In genomic region chr11:99644351-99644750, GRCm38 (mm10) we compare ENCODE assay signal across 20 mouse cellular contexts. TPM values are rescaled to one million over a fixed set of nuclear protein-coding genes. Genes with fewer than 3 reads are reported as not detected.
"Had no signal": no experiment of that assay in that cellular context is flagged by ENCODE, and none has a peak within 500 bp of the region (broad histone marks: within the 10 kb centered on the region; RNA-seq: fewer than 3 reads in every experiment).

No protein-coding gene starts in this region.

- H3K9me3 ChIP-seq: kidney, embryonic 15.5 days; limb, embryonic 10.5 days; liver, embryonic 15.5 days; midbrain, embryonic 13.5 days; neural tube, embryonic 12.5 days had no signal

- ATAC-seq: lung, postnatal 0 days; midbrain, embryonic 13.5 days had no signal

- H3K4me3 ChIP-seq: kidney, embryonic 15.5 days; left cerebral cortex, adult 2 months; limb, embryonic 10.5 days; liver, embryonic 15.5 days; midbrain, embryonic 13.5 days; neural tube, embryonic 12.5 days had no signal

- DNase-seq: kidney, adult 2 months; kidney, postnatal 14 days; lung, adult 2 months; lung, postnatal 36 days; thymus, postnatal 4 days had no signal

- H3K4me1 ChIP-seq: kidney, embryonic 15.5 days; liver, embryonic 15.5 days; midbrain, embryonic 13.5 days; neural tube, embryonic 12.5 days had no signal

- H3K36me3 ChIP-seq: kidney, embryonic 15.5 days; limb, embryonic 10.5 days; liver, embryonic 15.5 days; midbrain, embryonic 13.5 days; neural tube, embryonic 12.5 days had no signal

- H3K4me2 ChIP-seq: kidney, embryonic 15.5 days; liver, embryonic 11.5 days; liver, embryonic 15.5 days; midbrain, embryonic 13.5 days; neural tube, embryonic 12.5 days had no signal

- H3K9ac ChIP-seq: kidney, embryonic 15.5 days; liver, embryonic 15.5 days; midbrain, embryonic 13.5 days; neural tube, embryonic 12.5 days had no signal

- H3K27me3 ChIP-seq: kidney, embryonic 15.5 days; liver, embryonic 15.5 days; midbrain, embryonic 13.5 days; neural tube, embryonic 12.5 days had no signal

- H3K27ac ChIP-seq: kidney, embryonic 15.5 days; left cerebral cortex, adult 2 months; limb, embryonic 10.5 days; liver, embryonic 15.5 days; midbrain, embryonic 13.5 days; neural tube, embryonic 12.5 days; stomach, postnatal 0 days had no signal

RNA-seq across cellular contexts. Expression of gene Krtap4-7, which starts 0.5 kb away (rescaled TPM):
- total RNA-seq: layer of hippocampus, adult 18-20 months; left cerebral cortex, adult 2 months; left cerebral cortex, postnatal 14 days; megakaryocyte progenitor cell, adult 5-6 weeks; monocyte, adult 5-6 weeks; neutrophil, adult 5-6 weeks had no signal
- polyA plus RNA-seq: kidney, adult 2 months; kidney, embryonic 15.5 days; limb, embryonic 10.5 days; limb, embryonic 14.5 days; liver, embryonic 11.5 days; liver, embryonic 15.5 days; lung, adult 2 months; lung, postnatal 0 days; midbrain, embryonic 13.5 days; neural tube, embryonic 12.5 days; stomach, postnatal 0 days had no signal

RNA-seq across cellular contexts. Expression of gene Gm11555, which starts 5.7 kb away (rescaled TPM):
- total RNA-seq: layer of hippocampus, adult 18-20 months; left cerebral cortex, adult 2 months; left cerebral cortex, postnatal 14 days; megakaryocyte progenitor cell, adult 5-6 weeks; monocyte, adult 5-6 weeks; neutrophil, adult 5-6 weeks had no signal
- polyA plus RNA-seq: kidney, adult 2 months; kidney, embryonic 15.5 days; limb, embryonic 10.5 days; limb, embryonic 14.5 days; liver, embryonic 11.5 days; liver, embryonic 15.5 days; lung, adult 2 months; lung, postnatal 0 days; midbrain, embryonic 13.5 days; neural tube, embryonic 12.5 days; stomach, postnatal 0 days had no signal

RNA-seq across cellular contexts. Expression of gene Krtap4-2, which starts 9.5 kb away (rescaled TPM):
- total RNA-seq: layer of hippocampus, adult 18-20 months; left cerebral cortex, adult 2 months; left cerebral cortex, postnatal 14 days; megakaryocyte progenitor cell, adult 5-6 weeks; monocyte, adult 5-6 weeks; neutrophil, adult 5-6 weeks had no signal
- polyA plus RNA-seq: kidney, adult 2 months; kidney, embryonic 15.5 days; limb, embryonic 10.5 days; limb, embryonic 14.5 days; liver, embryonic 11.5 days; liver, embryonic 15.5 days; lung, adult 2 months; lung, postnatal 0 days; midbrain, embryonic 13.5 days; neural tube, embryonic 12.5 days; stomach, postnatal 0 days had no signal

RNA-seq across cellular contexts. Expression of gene Gm11563, which starts 14.4 kb away (rescaled TPM):
- total RNA-seq: layer of hippocampus, adult 18-20 months; left cerebral cortex, adult 2 months; left cerebral cortex, postnatal 14 days; megakaryocyte progenitor cell, adult 5-6 weeks; monocyte, adult 5-6 weeks; neutrophil, adult 5-6 weeks had no signal
- polyA plus RNA-seq: kidney, adult 2 months; kidney, embryonic 15.5 days; limb, embryonic 10.5 days; limb, embryonic 14.5 days; liver, embryonic 11.5 days; liver, embryonic 15.5 days; lung, adult 2 months; lung, postnatal 0 days; midbrain, embryonic 13.5 days; neural tube, embryonic 12.5 days; stomach, postnatal 0 days had no signal

RNA-seq across cellular contexts. Expression of gene Krtap4-1, which starts 16.3 kb away (rescaled TPM):
- total RNA-seq: layer of hippocampus, adult 18-20 months; left cerebral cortex, adult 2 months; left cerebral cortex, postnatal 14 days; megakaryocyte progenitor cell, adult 5-6 weeks; monocyte, adult 5-6 weeks; neutrophil, adult 5-6 weeks had no signal
- polyA plus RNA-seq: kidney, adult 2 months; kidney, embryonic 15.5 days; limb, embryonic 10.5 days; limb, embryonic 14.5 days; liver, embryonic 11.5 days; liver, embryonic 15.5 days; lung, adult 2 months; lung, postnatal 0 days; midbrain, embryonic 13.5 days; neural tube, embryonic 12.5 days; stomach, postnatal 0 days had no signal
